Mouse (Mus musculus): ENCODE results near the gene Bhmt2.

The Bhmt2 gene

GRCm38 (mm10) chr13:93674131-93674561, at the start of gene Bhmt2, which contains the start of gene Dmgdh:
Gene Bhmt2 (minus strand): TSS chr13:93674302.
Gene Dmgdh (plus strand): TSS chr13:93674433.
- no peak for DNase-seq (ENCODE audit: low read depth, low spot score)

- no peak for DNase-seq (ENCODE audit: low read depth, low spot score)
These were observed 49.4 kb upstream of the Bhmt2 start for GRCm38 (mm10) chr13:93723455-93723854.

GRCm38 (mm10) chr13:93721916-93722315, 47.8 kb upstream of the Bhmt2 start:
- DNase-seq (ENCODE audit: low read depth, low spot score), result no peak

GRCm38 (mm10) chr13:93718948-93719347, 44.8 kb upstream of the Bhmt2 start:
- DNase-seq (ENCODE audit: low read depth, low spot score), result peak; percentile 2

GRCm38 (mm10) chr13:93717113-93717512, 43.0 kb upstream of the Bhmt2 start:
- no peak for DNase-seq (ENCODE audit: low read depth, low spot score)

- DNase-seq (ENCODE audit: low read depth, low spot score), result no peak
These were observed 39.7 kb upstream of the Bhmt2 start for GRCm38 (mm10) chr13:93713826-93714225.

GRCm38 (mm10) chr13:93712362-93712761, 38.3 kb upstream of the Bhmt2 start:
- no peak for DNase-seq (ENCODE audit: low read depth, low spot score)

- DNase-seq (ENCODE audit: low read depth, low spot score), result no peak
These were observed 37.1 kb upstream of the Bhmt2 start for GRCm38 (mm10) chr13:93711226-93711625.

GRCm38 (mm10) chr13:93710325-93710724, 36.2 kb upstream of the Bhmt2 start:
- DNase-seq (ENCODE audit: low read depth, low spot score), result no peak

GRCm38 (mm10) chr13:93707271-93707670, 33.2 kb upstream of the Bhmt2 start:
- DNase-seq (ENCODE audit: low read depth, low spot score), result no peak

GRCm38 (mm10) chr13:93705697-93706096, 31.6 kb upstream of the Bhmt2 start:
- no peak for DNase-seq (ENCODE audit: low read depth, low spot score)

- DNase-seq (ENCODE audit: low read depth, low spot score), result no peak
These were observed 24.8 kb upstream of the Bhmt2 start for GRCm38 (mm10) chr13:93698866-93699265.

- no peak for DNase-seq (ENCODE audit: low read depth, low spot score)
These were observed 16.7 kb upstream of the Bhmt2 start for GRCm38 (mm10) chr13:93690821-93691220.

- DNase-seq (ENCODE audit: low read depth, low spot score), result no peak
These were observed 15.5 kb upstream of the Bhmt2 start for GRCm38 (mm10) chr13:93689566-93689965.

GRCm38 (mm10) chr13:93687321-93687720, 13.2 kb upstream of the Bhmt2 start:
- DNase-seq (ENCODE audit: low read depth, low spot score), result no peak

GRCm38 (mm10) chr13:93685226-93685625, 11.1 kb upstream of the Bhmt2 start:
- no peak for DNase-seq (ENCODE audit: low read depth, low spot score)

GRCm38 (mm10) chr13:93683336-93683735, 9.2 kb upstream of the Bhmt2 start:
- no peak for DNase-seq (ENCODE audit: low read depth, low spot score)

- DNase-seq (ENCODE audit: low read depth, low spot score), result no peak
These were observed 2.8 kb upstream of the Bhmt2 start for GRCm38 (mm10) chr13:93676864-93677263.

GRCm38 (mm10) chr13:93673296-93673695, 806 bp downstream of the Bhmt2 start:
- no peak for DNase-seq (ENCODE audit: low read depth, low spot score)

- no peak for DNase-seq (ENCODE audit: low read depth, low spot score)
These were observed 1.7 kb downstream of the Bhmt2 start for GRCm38 (mm10) chr13:93672371-93672770.

- DNase-seq (ENCODE audit: low read depth, low spot score), result no peak
These were observed 6.5 kb downstream of the Bhmt2 start for GRCm38 (mm10) chr13:93667586-93667985.

GRCm38 (mm10) chr13:93657941-93658340, 16.2 kb downstream of the Bhmt2 start:
- DNase-seq (ENCODE audit: low read depth, low spot score), result no peak

- no peak for DNase-seq (ENCODE audit: low read depth, low spot score)
These were observed 20.7 kb downstream of the Bhmt2 start for GRCm38 (mm10) chr13:93653382-93653781.

GRCm38 (mm10) chr13:93648387-93649130, 25.5 kb downstream of the Bhmt2 start:
- no peak for DNase-seq (ENCODE audit: low read depth, low spot score)

All from skeletal muscle tissue, adult 2 months (tissue).